ENCODE assay signal across 8 mouse cellular contexts in genomic region chr10:75396966-75397365, GRCm38 (mm10). TPM values are rescaled to one million over a fixed set of nuclear protein-coding genes. Genes with fewer than 3 reads are reported as not detected.
A peak's percentile ranks its signal among the peaks of the same experiment; 100 is the strongest.
DNase-seq lines count a peak whose midpoint lies in the region; ATAC-seq and TF ChIP-seq lines count a peak whose summit lies in the region.

No protein-coding gene starts in this region.

- no peaks in the 10 kb centered on the region for H3K36me3 ChIP-seq in forebrain, embryonic 11.5 days (ENCODE audit: control insufficient read depth, insufficient read depth, low read length)
- no peaks in the 10 kb centered on the region for H3K36me3 ChIP-seq in forebrain, embryonic 16.5 days (ENCODE audit: control insufficient read depth, insufficient read depth)
- no peaks in the 10 kb centered on the region for H3K36me3 ChIP-seq in C2C12 (ENCODE audit: control insufficient read depth, insufficient read depth)
- H3K36me3 ChIP-seq in heart, embryonic 14.5 days (ENCODE audit: control insufficient read depth, insufficient read depth, low read length) = no peaks in the 10 kb centered on the region
- H3K36me3 ChIP-seq in liver, embryonic 15.5 days (replicated peaks) = no peaks in the 10 kb centered on the region

- no peak overlapping the region for H3K4me3 ChIP-seq in forebrain, embryonic 11.5 days (ENCODE audit: low read depth, low read length)
- no peak overlapping the region for H3K4me3 ChIP-seq in forebrain, embryonic 16.5 days (replicated peaks; ENCODE audit: low read length)
- H3K4me3 ChIP-seq in C2C12 (ENCODE audit: insufficient read depth, poor library complexity, severe bottlenecking) = no peak overlapping the region
- H3K4me3 ChIP-seq in heart, embryonic 14.5 days (ENCODE audit: control insufficient read depth in 1 of 2, insufficient read depth in 1 of 2, low read depth in 1 of 2, low read length in 2 of 2) = no peak overlapping the region
- no peak overlapping the region for H3K4me3 ChIP-seq in liver, embryonic 15.5 days (replicated peaks)

- ATAC-seq in forebrain, embryonic 11.5 days (replicated peaks; ENCODE audit: low FRiP score) = 0 out of 2 replicates have a peak, but pooled peaks have one; percentile 33
- no peak for ATAC-seq in forebrain, embryonic 16.5 days
- peak; percentile 50; the same call in 1 of the 2 replicates for ATAC-seq in heart, embryonic 14.5 days (ENCODE audit: insufficient number of reproducible peaks, insufficient read depth, low FRiP score, low read depth)
- ATAC-seq in liver, embryonic 15.5 days (ENCODE audit: insufficient read depth) = no peak

- 56% methylated on average over 14 of the region's 14 CpGs for WGBS in forebrain, embryonic 11.5 days
- 46% methylated on average over 14 of the region's 14 CpGs for WGBS in forebrain, embryonic 16.5 days
- 51% methylated on average over 14 of the region's 14 CpGs for WGBS in heart, embryonic 14.5 days
- WGBS in liver, embryonic 15.5 days (ENCODE audit: insufficient replicate concordance) = 9% methylated on average over 14 of the region's 14 CpGs

- no peak for TF ChIP-seq CTCF in C2C12 (IDR thresholded peaks at IDR 0.05; ENCODE audit: control insufficient read depth, insufficient read depth, insufficient read length)

- no peaks in the 10 kb centered on the region for H3K79me2 ChIP-seq in C2C12 (ENCODE audit: control insufficient read depth, insufficient read depth)

- no peaks in the 10 kb centered on the region for H3K27me3 ChIP-seq in forebrain, embryonic 11.5 days (ENCODE audit: control insufficient read depth, insufficient read depth, low read length)
- no peaks in the 10 kb centered on the region for H3K27me3 ChIP-seq in forebrain, embryonic 16.5 days (replicated peaks; ENCODE audit: control insufficient read depth, insufficient read depth, low read length)
- H3K27me3 ChIP-seq in C2C12 (ENCODE audit: control insufficient read depth, insufficient read depth, insufficient read length) = no peaks in the 10 kb centered on the region
- no peaks in the 10 kb centered on the region for H3K27me3 ChIP-seq in heart, embryonic 14.5 days (ENCODE audit: control insufficient read depth, insufficient read depth, low read length)
- no peaks in the 10 kb centered on the region for H3K27me3 ChIP-seq in liver, embryonic 15.5 days

- no peaks in the 10 kb centered on the region for H3K4me1 ChIP-seq in forebrain, embryonic 11.5 days (replicated peaks; ENCODE audit: control insufficient read depth, insufficient read depth, low read length)
- H3K4me1 ChIP-seq in forebrain, embryonic 16.5 days (replicated peaks; ENCODE audit: control insufficient read depth, insufficient read depth, low read length) = peaks cover 4% of the 10 kb centered on the region
- H3K4me1 ChIP-seq in heart, embryonic 14.5 days (ENCODE audit: control insufficient read depth in 2 of 2, insufficient read depth in 2 of 2, low read length in 2 of 2) = no peaks in the 10 kb centered on the region
- peaks cover 5% of the 10 kb centered on the region; the same call in 1 of the 2 replicates for H3K4me1 ChIP-seq in liver, embryonic 15.5 days (replicated peaks)

- DNase-seq in forebrain, embryonic 11.5 days (ENCODE audit: low spot score) = no peak
- peak; percentile 12 for DNase-seq in cerebellum, adult 9-11 months
- DNase-seq in MN1 (ENCODE audit: low spot score) = no peak
- DNase-seq in ovary, postnatal 36 days (ENCODE audit: low spot score) = no peak

- no peaks in the 10 kb centered on the region for H3K9me3 ChIP-seq in forebrain, embryonic 11.5 days (ENCODE audit: control insufficient read depth, low read length)
- no peaks in the 10 kb centered on the region for H3K9me3 ChIP-seq in forebrain, embryonic 16.5 days (ENCODE audit: control insufficient read depth, low read length)
- H3K9me3 ChIP-seq in heart, embryonic 14.5 days (ENCODE audit: control insufficient read depth, low read length) = no peaks in the 10 kb centered on the region
- H3K9me3 ChIP-seq in liver, embryonic 15.5 days (replicated peaks) = no peaks in the 10 kb centered on the region

- no peaks in the 10 kb centered on the region for H3K79me3 ChIP-seq in C2C12 (ENCODE audit: low read depth)

- H3K27ac ChIP-seq in forebrain, embryonic 11.5 days (ENCODE audit: low read depth, low read length) = no peak overlapping the region
- H3K27ac ChIP-seq in forebrain, embryonic 16.5 days (ENCODE audit: low read length) = no peak overlapping the region
- peak overlapping the region in 1 of 2 experiments; percentile 17; a peak in 1 of 4 replicates for H3K27ac ChIP-seq in heart, embryonic 14.5 days (replicated peaks in 1 of 2; ENCODE audit: control insufficient read depth in 1 of 2, insufficient read depth in 1 of 2, low read depth in 2 of 2, low read length in 2 of 2)
- no peak overlapping the region for H3K27ac ChIP-seq in liver, embryonic 15.5 days (replicated peaks)

- no peak overlapping the region for H3K9ac ChIP-seq in forebrain, embryonic 11.5 days (ENCODE audit: low read length)
- no peak overlapping the region for H3K9ac ChIP-seq in forebrain, embryonic 16.5 days (replicated peaks; ENCODE audit: low read depth, low read length)
- no peak overlapping the region for H3K9ac ChIP-seq in heart, embryonic 14.5 days (ENCODE audit: low read length)
- no peak overlapping the region for H3K9ac ChIP-seq in liver, embryonic 15.5 days

- H3ac ChIP-seq in C2C12 (ENCODE audit: control insufficient read depth, insufficient read length, low read depth) = no peak overlapping the region

- H3K4me2 ChIP-seq in forebrain, embryonic 11.5 days (ENCODE audit: low read depth, low read length, severe bottlenecking) = no peak overlapping the region
- no peak overlapping the region for H3K4me2 ChIP-seq in forebrain, embryonic 16.5 days (ENCODE audit: low read length)
- no peak overlapping the region for H3K4me2 ChIP-seq in heart, embryonic 14.5 days (ENCODE audit: low read length)
- H3K4me2 ChIP-seq in liver, embryonic 15.5 days = peak overlapping the region; percentile 15

TF ChIP-seq in C2C12, 6 proteins besides CTCF, POLR2A, EP300 and RAD21:
- TF ChIP-seq MYOD1 (IDR thresholded peaks at IDR 0.05; ENCODE audit: control insufficient read depth, insufficient read length, low read depth) (peak; percentile 48), MAX (IDR thresholded peaks at IDR 0.05) (no peak)

RNA-seq across cellular contexts. Expression of gene Upb1, which starts 3.9 kb away (rescaled TPM):
- polyA plus RNA-seq in forebrain, embryonic 11.5 days (2014; fragmentation: Nextera tagmentation; extraction: Ambion mirVana) = 0.59 TPM in 1 of 2 replicates, not detected in the other
- 0.10 TPM in 1 of 2 replicates, not detected in the other for polyA plus RNA-seq in forebrain, embryonic 16.5 days (2015; fragmentation: Nextera tagmentation; extraction: Ambion mirVana)
- 0.06 TPM for polyA plus RNA-seq in C2C12 (2012; fragmentation: generic; extraction: Trizol)
- 0.65 and 0.75 TPM in 2 replicates for polyA plus RNA-seq in heart, embryonic 14.5 days (2014; fragmentation: Nextera tagmentation; extraction: Ambion mirVana)
- 28.0 and 32.6 TPM in 2 replicates for polyA plus RNA-seq in liver, embryonic 15.5 days (2015; fragmentation: Nextera tagmentation; extraction: Ambion mirVana)

Comparison
In these comparisons a context has a peak if more than half of its experiments do, and no peak if none do; other contexts are left out.
1. ATAC-seq: peak in forebrain, embryonic 11.5 days (single experiment) and heart, embryonic 14.5 days (single experiment); none in forebrain, embryonic 16.5 days (single experiment) and liver, embryonic 15.5 days (single experiment).
2. RNA of gene Upb1, which starts 3.9 kb away (polyA plus RNA-seq): 28.0 to 32.6 TPM in liver, embryonic 15.5 days; 0.65 to 0.75 TPM in heart, embryonic 14.5 days, 0.10 TPM in forebrain, embryonic 16.5 days, 0.06 TPM in C2C12 (single experiment) and 0.59 TPM in forebrain, embryonic 11.5 days; every median in the first group is over 10 times any median in the second.